Comparison of ENCODE assay signal across 21 mouse cellular contexts in genomic region chr12:116283511-116283910, GRCm38 (mm10). TPM values are rescaled to one million over a fixed set of nuclear protein-coding genes. Genes with fewer than 3 reads are reported as not detected.
DNase-seq lines count a peak whose midpoint lies in the region; ATAC-seq and TF ChIP-seq lines count a peak whose summit lies in the region.
"Had no signal": no experiment of that assay in that cellular context is flagged by ENCODE, and none has a peak within 500 bp of the region (broad histone marks: within the 10 kb centered on the region; RNA-seq: fewer than 3 reads in every experiment).

No protein-coding gene starts in this region.

- ATAC-seq in lung, embryonic 14.5 days (ENCODE audit: insufficient read depth) = no peak
- no peak for ATAC-seq in liver, embryonic 15.5 days (ENCODE audit: insufficient read depth)
- no peak for ATAC-seq in stomach, embryonic 16.5 days (ENCODE audit: insufficient read depth, low FRiP score)
- ATAC-seq: hindbrain, postnatal 0 days; Patski had no signal

- no peak overlapping the region for H3K9ac ChIP-seq in lung, embryonic 14.5 days
- H3K9ac ChIP-seq in liver, embryonic 15.5 days = no peak overlapping the region
- H3K9ac ChIP-seq in stomach, embryonic 16.5 days (ENCODE audit: low read length) = no peak overlapping the region
- H3K9ac ChIP-seq: kidney, embryonic 15.5 days; limb, embryonic 15.5 days had no signal

- H3K4me1 ChIP-seq in lung, embryonic 14.5 days (ENCODE audit: insufficient read depth) = 0 out of 2 replicates have a peak, but pooled peaks cover 6% of the 10 kb centered on the region
- H3K4me1 ChIP-seq in lung, adult 2 months (ENCODE audit: control insufficient read depth, insufficient read depth, low read length) = no peaks in the 10 kb centered on the region; the same call in 1 of the 2 replicates
- peaks cover 35% of the 10 kb centered on the region for H3K4me1 ChIP-seq in liver, embryonic 15.5 days (replicated peaks)
- peaks cover 6% of the 10 kb centered on the region; the same call in 1 of the 2 replicates for H3K4me1 ChIP-seq in stomach, embryonic 16.5 days (ENCODE audit: control insufficient read depth, insufficient read depth, low read length)
- peaks cover 17% of the 10 kb centered on the region for H3K4me1 ChIP-seq in hindbrain, embryonic 10.5 days (replicated peaks)

- no peak overlapping the region for H3K27ac ChIP-seq in lung, embryonic 14.5 days (ENCODE audit: low read depth)
- 0 out of 2 replicates have a peak overlapping the region, but pooled peaks have one; percentile 19 for H3K27ac ChIP-seq in liver, embryonic 15.5 days (replicated peaks)
- H3K27ac ChIP-seq in stomach, embryonic 16.5 days (ENCODE audit: low read length) = no peak overlapping the region
- H3K27ac ChIP-seq in hindbrain, embryonic 10.5 days = no peak overlapping the region
- H3K27ac ChIP-seq: forebrain, embryonic 10.5 days; hindbrain, postnatal 0 days; kidney, embryonic 15.5 days; left cerebral cortex, adult 2 months; limb, embryonic 15.5 days; macrophage had no signal

- H3K4me3 ChIP-seq in lung, embryonic 14.5 days (ENCODE audit: low read depth, low read length) = 0 out of 2 replicates have a peak overlapping the region, but pooled peaks have one; percentile 6
- no peak overlapping the region for H3K4me3 ChIP-seq in lung, adult 2 months (replicated peaks; ENCODE audit: extremely low read depth, low read depth, low read length)
- H3K4me3 ChIP-seq in liver, embryonic 15.5 days (replicated peaks) = peak overlapping the region; percentile 45; the same call in 1 of the 2 replicates
- H3K4me3 ChIP-seq in stomach, embryonic 16.5 days (replicated peaks; ENCODE audit: low read length) = no peak overlapping the region; the same call in 1 of the 2 replicates
- H3K4me3 ChIP-seq in hindbrain, embryonic 10.5 days = no peak overlapping the region
- H3K4me3 ChIP-seq: forebrain, embryonic 10.5 days; kidney, embryonic 15.5 days; limb, embryonic 15.5 days had no signal

- no peaks in the 10 kb centered on the region for H3K9me3 ChIP-seq in lung, embryonic 14.5 days (ENCODE audit: low read depth, low read length)
- no peaks in the 10 kb centered on the region for H3K9me3 ChIP-seq in liver, embryonic 15.5 days (replicated peaks)
- H3K9me3 ChIP-seq in stomach, embryonic 16.5 days (replicated peaks; ENCODE audit: control insufficient read depth, low read length) = no peaks in the 10 kb centered on the region
- no peaks in the 10 kb centered on the region for H3K9me3 ChIP-seq in hindbrain, embryonic 10.5 days
- H3K9me3 ChIP-seq: forebrain, embryonic 10.5 days; kidney, embryonic 15.5 days; limb, embryonic 15.5 days had no signal

- no peaks in the 10 kb centered on the region for H3K36me3 ChIP-seq in lung, embryonic 14.5 days (ENCODE audit: insufficient read depth)
- H3K36me3 ChIP-seq in liver, embryonic 15.5 days (replicated peaks) = no peaks in the 10 kb centered on the region
- no peaks in the 10 kb centered on the region for H3K36me3 ChIP-seq in stomach, embryonic 16.5 days (ENCODE audit: control insufficient read depth, insufficient read depth, low read length)
- H3K36me3 ChIP-seq in hindbrain, embryonic 10.5 days = no peaks in the 10 kb centered on the region
- H3K36me3 ChIP-seq: forebrain, embryonic 10.5 days; kidney, embryonic 15.5 days; limb, embryonic 15.5 days had no signal

- H3K4me2 ChIP-seq in lung, embryonic 14.5 days = no peak overlapping the region
- H3K4me2 ChIP-seq in liver, embryonic 15.5 days = peak overlapping the region; percentile 66
- peak overlapping the region; percentile 48 for H3K4me2 ChIP-seq in stomach, embryonic 16.5 days (ENCODE audit: low read depth, low read length)
- H3K4me2 ChIP-seq: heart, embryonic 11.5 days; kidney, embryonic 15.5 days; limb, embryonic 15.5 days had no signal

- WGBS in lung, embryonic 14.5 days = 60% methylated on average over 2 of the region's 2 CpGs
- 33% methylated on average over 2 of the region's 2 CpGs for WGBS in lung, adult 2 months
- WGBS in liver, embryonic 15.5 days (ENCODE audit: insufficient replicate concordance) = 36% methylated on average over 2 of the region's 2 CpGs
- WGBS in stomach, embryonic 16.5 days = 64% methylated on average over 2 of the region's 2 CpGs
- 88% methylated on average over 2 of the region's 2 CpGs for WGBS in hindbrain, embryonic 10.5 days

- TF ChIP-seq POLR2A in lung, adult 2 months (IDR thresholded peaks at IDR 0.05; ENCODE audit: borderline replicate concordance, extremely low read depth, low read depth, low read length) = no peak

- no peak for TF ChIP-seq CTCF in lung, embryonic 14.5 days (IDR thresholded peaks at IDR 0.05; ENCODE audit: low read depth)
- no peak for TF ChIP-seq CTCF in lung, adult 2 months (IDR thresholded peaks at IDR 0.05; ENCODE audit: insufficient read depth, low read length)

- no peak for DNase-seq in lung, embryonic 14.5 days
- no peak for DNase-seq in lung, adult 2 months
- DNase-seq in T-cell, adult 2 months (ENCODE audit: low spot score) = peak; percentile 26
- DNase-seq in hindbrain, embryonic 10.5 days (ENCODE audit: low spot score) = no peak
- DNase-seq in right cerebral cortex, postnatal 10 days (ENCODE audit: low spot score in 2 of 2) = no peak
- DNase-seq: cerebellum, adult 11-12 months; thymus, postnatal 4 days had no signal

- no peaks in the 10 kb centered on the region for H3K27me3 ChIP-seq in lung, embryonic 14.5 days (ENCODE audit: insufficient read depth, low read length)
- H3K27me3 ChIP-seq in liver, embryonic 15.5 days = no peaks in the 10 kb centered on the region
- no peaks in the 10 kb centered on the region for H3K27me3 ChIP-seq in stomach, embryonic 16.5 days (ENCODE audit: control insufficient read depth, insufficient read depth, low read length)
- no peaks in the 10 kb centered on the region for H3K27me3 ChIP-seq in hindbrain, embryonic 10.5 days (ENCODE audit: insufficient read depth, poor library complexity, severe bottlenecking)
- H3K27me3 ChIP-seq: CH12.LX; kidney, embryonic 15.5 days; limb, embryonic 15.5 days; Patski had no signal

RNA-seq across cellular contexts. Expression of gene Esyt2, which starts 2.5 kb away (rescaled TPM):
- polyA plus RNA-seq in lung, embryonic 14.5 days (2014; fragmentation: Nextera tagmentation; extraction: Ambion mirVana) = 29.0 and 31.0 TPM in 2 replicates
- polyA plus RNA-seq in lung, adult 2 months (2012; rRNA removed) = 13.9 and 15.0 TPM in 2 replicates
- 9.0 and 11.6 TPM in 2 replicates for polyA plus RNA-seq in liver, embryonic 15.5 days (2015; fragmentation: Nextera tagmentation; extraction: Ambion mirVana)
- 25.6 and 28.7 TPM in 2 replicates for polyA plus RNA-seq in stomach, embryonic 16.5 days (2015; fragmentation: Nextera tagmentation; extraction: Ambion mirVana)
- 10.4 and 13.6 TPM in 2 replicates for polyA plus RNA-seq in hindbrain, embryonic 10.5 days (2016; fragmentation: Nextera tagmentation; extraction: Ambion mirVana)

RNA-seq across cellular contexts. Expression of gene Gm11027, which starts 8.3 kb away (rescaled TPM):
- polyA plus RNA-seq in lung, embryonic 14.5 days (2014; fragmentation: Nextera tagmentation; extraction: Ambion mirVana) = not detected in 2 replicates
- not detected in 2 replicates for polyA plus RNA-seq in lung, adult 2 months (2012; rRNA removed)
- not detected in 2 replicates for polyA plus RNA-seq in liver, embryonic 15.5 days (2015; fragmentation: Nextera tagmentation; extraction: Ambion mirVana)
- polyA plus RNA-seq in stomach, embryonic 16.5 days (2015; fragmentation: Nextera tagmentation; extraction: Ambion mirVana) = not detected in 2 replicates
- polyA plus RNA-seq in hindbrain, embryonic 10.5 days (2016; fragmentation: Nextera tagmentation; extraction: Ambion mirVana) = not detected in 2 replicates
- polyA plus RNA-seq: embryonic facial prominence, embryonic 11.5 days; forebrain, embryonic 10.5 days; frontal cortex, adult 2 months; heart, embryonic 11.5 days; hindbrain, postnatal 0 days; kidney, embryonic 15.5 days; limb, embryonic 15.5 days; macrophage; neural tube, embryonic 14.5 days; Patski had no signal

RNA-seq across cellular contexts. Expression of gene Wdr60, which starts 20.7 kb away (rescaled TPM):
- polyA plus RNA-seq in lung, embryonic 14.5 days (2014; fragmentation: Nextera tagmentation; extraction: Ambion mirVana) = 16.4 and 18.2 TPM in 2 replicates
- polyA plus RNA-seq in lung, adult 2 months (2012; rRNA removed) = 5.7 and 7.5 TPM in 2 replicates
- polyA plus RNA-seq in liver, embryonic 15.5 days (2015; fragmentation: Nextera tagmentation; extraction: Ambion mirVana) = 3.1 TPM in 2 replicates
- 18.6 and 19.0 TPM in 2 replicates for polyA plus RNA-seq in stomach, embryonic 16.5 days (2015; fragmentation: Nextera tagmentation; extraction: Ambion mirVana)
- 14.7 and 16.0 TPM in 2 replicates for polyA plus RNA-seq in hindbrain, embryonic 10.5 days (2016; fragmentation: Nextera tagmentation; extraction: Ambion mirVana)

Comparison
In these comparisons a context has a peak if more than half of its experiments do, and no peak if none do; other contexts are left out.
1. H3K4me3 ChIP-seq: peak in lung, embryonic 14.5 days (single experiment) and liver, embryonic 15.5 days (single experiment); none in lung, adult 2 months (single experiment), stomach, embryonic 16.5 days (single experiment) and hindbrain, embryonic 10.5 days (single experiment).